Mouse (Mus musculus) heart, adult 9 months (tissue): ENCODE measurements at regions not wholly inside any gene's neighbourhood (a gene's known extent, or its start where the extent isn't known, plus 50 kb on each side); places are given as distances from the start of the nearest gene placed in this dataset.

Source experiments
- DNase-seq, 2 experiments: peaks; one replicate each; pipeline ENCODE4 v3.0.0; 2022; ENCODE audit warnings: low spot score in 2 of 2

DNA sequence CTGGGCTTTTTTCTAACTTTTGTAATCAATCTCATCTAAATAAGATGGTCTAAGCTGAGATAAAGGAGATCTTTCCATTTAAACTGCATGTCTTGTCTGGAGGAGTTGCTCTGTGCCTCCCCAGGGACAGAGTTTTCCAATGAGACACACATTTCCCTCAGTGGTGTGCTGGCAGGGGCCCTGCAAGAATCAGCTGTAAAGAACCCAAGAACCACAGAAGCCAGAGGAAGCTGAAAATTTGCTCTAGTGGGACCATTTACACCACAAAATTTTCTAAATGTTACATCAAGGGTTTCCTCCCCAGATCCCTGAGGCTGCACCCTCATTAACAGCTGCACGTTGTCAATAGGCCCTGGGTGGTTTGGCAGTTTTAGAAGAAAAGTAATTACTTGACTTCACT, 301.0 kb upstream of the Ttc14 start:
- DNase-seq = no peak

DNA sequence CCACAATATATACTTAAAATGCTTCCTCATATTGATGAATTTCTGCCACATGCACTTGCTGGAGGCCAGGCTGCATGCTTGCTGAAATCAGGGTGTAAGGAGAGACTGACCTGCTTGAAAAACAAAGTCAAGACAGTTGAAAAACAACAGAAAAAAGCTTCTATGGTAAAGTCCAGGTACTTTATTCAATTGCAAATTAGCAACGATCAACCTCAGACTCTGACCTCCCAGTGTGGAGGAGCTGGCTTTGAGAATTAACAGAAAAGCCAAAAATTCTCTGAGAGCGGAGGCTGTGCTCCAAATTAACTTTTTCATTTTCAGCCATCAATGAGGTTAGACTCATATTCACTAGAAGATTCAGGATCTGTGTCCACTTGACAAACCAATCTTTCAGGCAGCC, 291.4 kb upstream of the Ttc14 start:
- no peak for DNase-seq

DNA sequence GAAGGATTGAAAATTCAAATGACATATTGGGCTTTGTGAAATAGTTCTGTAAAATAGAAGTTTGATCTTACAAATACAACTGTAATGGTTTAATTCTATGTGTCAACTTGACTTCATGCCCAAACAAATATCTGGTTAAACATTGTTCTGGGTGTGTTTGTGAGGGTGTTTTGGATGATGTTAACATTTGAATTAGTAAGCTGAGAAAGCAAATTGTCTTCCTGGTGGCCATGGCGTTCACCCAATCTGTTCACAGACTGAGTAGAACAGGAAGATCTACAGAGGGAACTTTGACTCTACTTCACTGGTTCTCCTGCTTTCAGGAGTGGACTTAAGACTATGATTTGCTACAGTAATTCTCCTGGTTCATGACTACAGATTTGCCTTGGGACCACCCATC, 255.5 kb upstream of the Ttc14 start:
- DNase-seq = no peak

DNA sequence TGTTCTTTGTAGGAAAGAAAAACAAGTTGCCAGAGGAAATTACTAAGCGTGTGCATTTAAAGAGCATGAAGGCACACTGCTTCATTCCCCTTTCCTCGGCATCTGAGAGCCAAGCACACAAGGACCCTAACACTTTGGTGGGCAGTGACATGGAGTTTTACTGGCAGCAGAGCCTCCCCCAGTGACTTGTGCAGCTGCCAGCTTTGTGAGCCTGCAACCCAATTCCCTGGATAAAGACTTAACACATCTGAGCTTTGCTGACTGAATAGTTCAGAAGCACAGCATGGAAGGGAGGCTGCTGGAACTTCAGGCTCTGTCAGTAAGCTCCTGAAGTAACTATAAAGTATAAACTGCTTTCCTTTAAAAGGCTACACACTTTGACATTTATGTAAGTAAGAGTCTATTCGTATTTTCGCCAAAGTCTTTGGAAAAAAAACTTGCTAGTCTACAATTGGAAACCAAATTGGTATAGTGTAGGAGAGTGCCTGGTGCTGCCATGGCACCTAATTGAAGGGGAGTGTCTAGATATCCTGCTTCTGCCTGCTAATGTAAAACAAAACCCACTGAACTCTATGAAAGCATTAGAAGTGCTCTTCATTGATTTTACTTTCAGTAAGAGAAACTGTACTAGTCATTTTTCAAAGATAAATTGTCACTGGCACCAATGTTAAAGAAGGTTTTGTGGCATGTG, 236.8 kb upstream of the Ttc14 start:
- DNase-seq = no peak

DNA sequence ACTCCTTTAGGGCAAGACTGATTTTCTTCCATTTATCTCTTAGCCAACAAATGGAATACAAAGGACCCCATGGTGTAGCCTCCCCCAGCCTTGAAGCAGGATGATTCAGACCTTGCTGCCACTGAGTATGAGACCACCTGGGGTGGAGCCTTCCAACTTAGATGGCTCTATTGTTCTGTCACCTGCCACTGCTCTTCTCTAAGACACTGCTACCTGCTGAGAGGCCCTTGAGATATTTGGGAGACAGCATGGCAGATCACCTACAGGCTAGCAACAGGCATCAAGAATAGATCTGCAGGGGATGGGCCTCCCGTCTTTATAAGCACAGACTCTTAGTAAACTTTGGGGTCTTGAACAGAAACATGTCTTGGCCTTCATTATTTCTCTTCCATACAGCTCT, 219.0 kb upstream of the Ttc14 start:
- no peak for DNase-seq

DNA sequence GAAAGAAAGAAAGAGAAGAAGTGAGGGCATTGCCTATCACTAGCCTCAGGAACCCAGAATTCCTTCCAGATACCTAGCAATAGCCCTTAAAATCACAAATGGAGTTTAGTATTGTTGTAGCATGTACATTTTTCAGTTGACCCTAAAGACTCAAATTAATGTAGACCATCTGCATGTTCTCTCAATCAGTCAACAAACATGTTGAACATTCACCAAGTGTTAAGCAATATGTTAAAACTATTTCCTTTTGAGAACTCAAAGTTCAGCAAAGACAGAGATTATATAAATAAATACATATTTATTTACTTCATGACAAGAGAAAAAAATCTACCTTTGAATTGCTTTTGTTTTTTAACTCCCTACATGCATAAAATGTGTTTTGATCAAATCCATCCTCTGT, 185.4 kb upstream of the Ttc14 start:
- no peak for DNase-seq

DNA sequence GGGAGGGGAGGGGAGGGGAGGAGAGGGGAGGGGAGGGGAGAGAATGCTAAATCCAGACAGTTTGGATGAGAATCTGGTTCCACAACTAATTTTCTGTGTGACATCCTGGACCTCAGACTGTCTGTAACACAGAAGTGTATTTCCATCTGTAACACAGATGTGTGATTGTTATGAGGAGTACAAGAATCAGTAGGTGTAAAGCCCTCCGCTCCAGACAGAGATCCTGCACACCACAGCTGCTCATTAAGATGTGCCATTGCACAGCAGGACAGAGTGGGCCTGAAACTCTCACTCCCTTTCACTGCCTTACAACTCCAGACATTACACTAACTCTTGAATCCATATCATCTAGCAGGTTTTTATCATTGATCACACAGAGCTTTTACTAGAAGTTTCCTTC, 182.8 kb upstream of the Ttc14 start:
- no peak for DNase-seq

DNA sequence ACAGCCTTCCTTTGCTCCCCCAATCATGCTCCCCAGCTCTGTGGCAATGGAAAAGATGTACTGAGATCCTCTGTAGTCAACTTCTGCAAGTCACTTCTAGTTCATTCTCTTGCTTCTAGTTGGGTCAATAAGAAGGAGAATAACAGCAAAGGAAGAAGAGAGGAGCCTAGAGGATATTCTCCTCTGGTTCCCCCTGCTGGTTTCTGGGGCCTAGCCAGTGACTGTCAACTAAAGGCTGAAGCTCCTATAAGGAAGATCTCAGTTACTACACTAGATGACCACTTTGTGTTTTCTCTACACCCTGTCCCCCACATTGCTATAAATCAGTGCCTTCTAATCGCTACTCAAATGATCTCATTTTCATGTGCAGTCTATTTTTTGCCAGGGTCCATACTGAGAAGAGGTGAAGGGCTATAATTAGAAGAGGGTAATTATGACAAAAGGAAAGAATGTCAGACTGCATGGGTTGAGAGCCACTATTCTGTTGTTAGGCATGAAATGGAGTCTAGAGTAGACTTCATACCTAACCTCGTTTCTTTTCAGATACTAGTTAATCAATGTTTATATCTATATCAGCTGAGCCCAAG, 166.6 kb upstream of the Ttc14 start:
- DNase-seq = peak; percentile 1 to 14

DNA sequence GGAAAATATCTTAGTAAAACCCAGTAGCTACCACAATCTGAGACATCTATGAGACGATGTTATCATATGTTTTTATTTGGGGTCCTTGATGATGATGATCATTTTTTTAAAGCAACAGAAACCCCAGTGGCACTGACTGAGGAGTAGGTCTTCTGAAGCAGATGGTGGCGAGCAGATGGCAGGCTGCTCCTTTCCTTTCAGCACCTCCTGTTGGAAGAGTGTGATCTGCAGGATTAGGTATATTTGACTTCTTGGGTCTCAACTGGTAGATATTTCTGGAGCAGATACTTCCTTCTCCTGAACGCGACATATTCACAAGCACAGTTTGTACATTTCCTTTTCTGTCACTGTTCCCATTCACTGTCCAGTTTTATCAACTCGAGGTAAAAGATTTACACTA, 141.0 kb upstream of the Ttc14 start:
- no peak for DNase-seq
